Mouse (Mus musculus) skeletal muscle tissue, adult 2 months (tissue): ENCODE results near the gene Slc34a1.
"Not testable (repeated sequence)": the region's sequence is repeated elsewhere in the genome, so short reads cannot be mapped to it uniquely, and the experiment has no call there.

ENCODE experiments used
- DNase-seq: peaks from one replicate; pipeline ENCODE4 v3.0.0-alpha.2; 2012; ENCODE audit warnings: low read depth, low spot score

Gene Slc34a1

GRCm38 (mm10) chr13:55404853-55405782 is 7.1 kb downstream of the Slc34a1 start:
- DNase-seq = peak; percentile 65

- DNase-seq = no peak
Observed at GRCm38 (mm10) chr13:55405783-55406390, 7.9 kb downstream of the Slc34a1 start.

GRCm38 (mm10) chr13:55407341-55407740 is 9.4 kb downstream of the Slc34a1 start:
- no peak for DNase-seq

GRCm38 (mm10) chr13:55408546-55409120 is 10.6 kb downstream of the Slc34a1 start:
- no peak for DNase-seq

GRCm38 (mm10) chr13:55411826-55412225 is 13.8 kb downstream of the Slc34a1 start:
- no peak for DNase-seq

- DNase-seq = no peak
Observed at GRCm38 (mm10) chr13:55412643-55413307, 14.8 kb downstream of the Slc34a1 start.

GRCm38 (mm10) chr13:55413333-55413732 is 15.3 kb downstream of the Slc34a1 start:
- no peak for DNase-seq

GRCm38 (mm10) chr13:55414743-55415380 is 16.9 kb downstream of the Slc34a1 start, which contains the start of gene Pfn3:
Pfn3 (minus strand) TSS chr13:55415232.
- peak; percentile 20 for DNase-seq

- peak; percentile 65 for DNase-seq
Observed at GRCm38 (mm10) chr13:55418004-55418403, 20.0 kb downstream of the Slc34a1 start.

- DNase-seq = no peak
Observed at GRCm38 (mm10) chr13:55419142-55419541, 21.2 kb downstream of the Slc34a1 start.

GRCm38 (mm10) chr13:55420018-55420932 is 22.3 kb downstream of the Slc34a1 start:
- DNase-seq = no peak

GRCm38 (mm10) chr13:55420933-55421800 is 23.2 kb downstream of the Slc34a1 start:
- peak; percentile 50 for DNase-seq

- DNase-seq = no peak
Observed at GRCm38 (mm10) chr13:55426613-55427012, 28.6 kb downstream of the Slc34a1 start, which contains the start of gene F12. F12 (minus strand) TSS chr13:55426793.

- DNase-seq = peak; percentile 81
Observed at GRCm38 (mm10) chr13:55429226-55429888, 31.4 kb downstream of the Slc34a1 start.

- DNase-seq = no peak
Observed at GRCm38 (mm10) chr13:55430566-55430965, 32.6 kb downstream of the Slc34a1 start.

GRCm38 (mm10) chr13:55431889-55432685 is 34.1 kb downstream of the Slc34a1 start:
- DNase-seq = no peak

GRCm38 (mm10) chr13:55437111-55437629 is 39.2 kb downstream of the Slc34a1 start:
- DNase-seq = not testable (repeated sequence)
